Mouse (Mus musculus): ENCODE results near the gene Rtf2. TPM values are rescaled to one million over a fixed set of nuclear protein-coding genes. Genes with fewer than 3 reads are reported as not detected.
A peak's percentile ranks its signal among the peaks of the same experiment; 100 is the strongest.

Rtf2 gene
- polyA plus RNA-seq, 1 experiment from 2014 or later = 85.3 TPM

GRCm38 (mm10) chr2:172452031-172452430 is 11.7 kb downstream of the Rtf2 start:
- WGBS = 86% methylated on average over 4 of the region's 4 CpGs
- no peak for ATAC-seq (ENCODE audit: low FRiP score, low TSS enrichment)

GRCm38 (mm10) chr2:172452458-172452857 is 12.1 kb downstream of the Rtf2 start:
- Histone ChIP-seq H3K4me3 (ENCODE audit: low read length) (no peak overlapping the region), H3K4me1 (ENCODE audit: insufficient read depth, low read length) (no peaks in the 10 kb centered on the region), H3K27ac (ENCODE audit: low read length) (no peak overlapping the region), H3K9me3 (ENCODE audit: low read length) (no peaks in the 10 kb centered on the region), H3K9ac (replicated peaks; ENCODE audit: low read length) (no peak overlapping the region), H3K27me3 (ENCODE audit: insufficient read depth, low read length) (no peaks in the 10 kb centered on the region), H3K36me3 (ENCODE audit: insufficient read depth, low read length) (peaks cover 34% of the 10 kb centered on the region; the same call in 1 of the 2 replicates), H3K4me2 (replicated peaks; ENCODE audit: low read depth, low read length) (no peak overlapping the region)
- 92% methylated on average over 10 of the region's 10 CpGs for WGBS
- ATAC-seq (ENCODE audit: low FRiP score, low TSS enrichment) = no peak

More at GRCm38 (mm10) chr2:172452031-172452430, 11.7 kb downstream of the Rtf2 start:
- H3K4me3 ChIP-seq (ENCODE audit: low read length) = no peak overlapping the region
- no peak overlapping the region for H3K9ac ChIP-seq (replicated peaks; ENCODE audit: low read length)
- H3K9me3 ChIP-seq (ENCODE audit: low read length) = no peaks in the 10 kb centered on the region
- no peaks in the 10 kb centered on the region for H3K4me1 ChIP-seq (ENCODE audit: insufficient read depth, low read length)
- no peak overlapping the region for H3K27ac ChIP-seq (ENCODE audit: low read length)
- H3K27me3 ChIP-seq (ENCODE audit: insufficient read depth, low read length) = no peaks in the 10 kb centered on the region
- H3K4me2 ChIP-seq (replicated peaks; ENCODE audit: low read depth, low read length) = no peak overlapping the region
- peaks cover 36% of the 10 kb centered on the region for H3K36me3 ChIP-seq (ENCODE audit: insufficient read depth, low read length)

- Histone ChIP-seq H3K9me3 (ENCODE audit: low read length) (no peaks in the 10 kb centered on the region), H3K4me1 (ENCODE audit: insufficient read depth, low read length) (no peaks in the 10 kb centered on the region), H3K27ac (ENCODE audit: low read length) (no peak within 1 kb of the TSS), H3K4me3 (ENCODE audit: low read length) (no peak within 1 kb of the TSS), H3K9ac (replicated peaks; ENCODE audit: low read length) (no peak within 1 kb of the TSS), H3K27me3 (ENCODE audit: insufficient read depth, low read length) (no peaks in the 10 kb centered on the region), H3K4me2 (replicated peaks; ENCODE audit: low read depth, low read length) (no peak within 1 kb of the TSS), H3K36me3 (ENCODE audit: insufficient read depth, low read length) (peaks cover 16% of the 10 kb centered on the region)
- WGBS = 83% methylated on average over 11 of the region's 11 CpGs
- no peak for ATAC-seq (ENCODE audit: low FRiP score, low TSS enrichment)
These were observed 18.1 kb downstream of the Rtf2 start, which contains the start of gene Gcnt7 for GRCm38 (mm10) chr2:172458496-172458895. Gcnt7 (minus strand) TSS chr2:172458596.

- H3K4me1 ChIP-seq (ENCODE audit: insufficient read depth, low read length) = no peaks in the 10 kb centered on the region
- no peaks in the 10 kb centered on the region for H3K9me3 ChIP-seq (ENCODE audit: low read length)
- 84% methylated on average over 2 of the region's 2 CpGs for WGBS
- peaks cover 27% of the 10 kb centered on the region for H3K36me3 ChIP-seq (ENCODE audit: insufficient read depth, low read length)
- no peak overlapping the region for H3K27ac ChIP-seq (ENCODE audit: low read length)
- H3K4me3 ChIP-seq (ENCODE audit: low read length) = no peak overlapping the region
- no peak overlapping the region for H3K4me2 ChIP-seq (replicated peaks; ENCODE audit: low read depth, low read length)
- no peaks in the 10 kb centered on the region for H3K27me3 ChIP-seq (ENCODE audit: insufficient read depth, low read length)
- H3K9ac ChIP-seq (replicated peaks; ENCODE audit: low read length) = no peak overlapping the region
- no peak for ATAC-seq (ENCODE audit: low FRiP score, low TSS enrichment)
These were observed 20.3 kb downstream of the Rtf2 start for GRCm38 (mm10) chr2:172460647-172461046.

- Histone ChIP-seq H3K4me3 (ENCODE audit: low read length) (no peak overlapping the region), H3K4me2 (replicated peaks; ENCODE audit: low read depth, low read length) (no peak overlapping the region), H3K9ac (replicated peaks; ENCODE audit: low read length) (no peak overlapping the region), H3K27ac (ENCODE audit: low read length) (no peak overlapping the region), H3K4me1 (ENCODE audit: insufficient read depth, low read length) (no peaks in the 10 kb centered on the region), H3K9me3 (ENCODE audit: low read length) (no peaks in the 10 kb centered on the region), H3K27me3 (ENCODE audit: insufficient read depth, low read length) (no peaks in the 10 kb centered on the region), H3K36me3 (ENCODE audit: insufficient read depth, low read length) (peaks cover 40% of the 10 kb centered on the region)
- no peak for ATAC-seq (ENCODE audit: low FRiP score, low TSS enrichment)
- 93% methylated on average over 4 of the region's 4 CpGs for WGBS
These were observed 22.5 kb downstream of the Rtf2 start for GRCm38 (mm10) chr2:172462813-172463212.

- 88% methylated on average over 11 of the region's 11 CpGs for WGBS
- Histone ChIP-seq H3K9ac (replicated peaks; ENCODE audit: low read length) (no peak overlapping the region), H3K9me3 (ENCODE audit: low read length) (no peaks in the 10 kb centered on the region), H3K4me2 (replicated peaks; ENCODE audit: low read depth, low read length) (no peak overlapping the region), H3K4me3 (ENCODE audit: low read length) (no peak overlapping the region), H3K27me3 (ENCODE audit: insufficient read depth, low read length) (no peaks in the 10 kb centered on the region), H3K4me1 (ENCODE audit: insufficient read depth, low read length) (no peaks in the 10 kb centered on the region), H3K36me3 (ENCODE audit: insufficient read depth, low read length) (peaks cover 43% of the 10 kb centered on the region), H3K27ac (ENCODE audit: low read length) (no peak overlapping the region)
- ATAC-seq (ENCODE audit: low FRiP score, low TSS enrichment) = no peak
These were observed 26.2 kb downstream of the Rtf2 start for GRCm38 (mm10) chr2:172466427-172467132.

- no peak for ATAC-seq (ENCODE audit: low FRiP score, low TSS enrichment)
- peaks cover 43% of the 10 kb centered on the region for H3K36me3 ChIP-seq (ENCODE audit: insufficient read depth, low read length)
- 94% methylated on average over 5 of the region's 5 CpGs for whole genome bisulfite sequencing
These were observed 26.9 kb downstream of the Rtf2 start for GRCm38 (mm10) chr2:172467206-172467605.

GRCm38 (mm10) chr2:172468346-172468819 is 28.0 kb downstream of the Rtf2 start:
- Histone ChIP-seq H3K9me3 (ENCODE audit: low read length) (no peaks in the 10 kb centered on the region), H3K4me3 (ENCODE audit: low read length) (no peak overlapping the region), H3K36me3 (ENCODE audit: insufficient read depth, low read length) (peaks cover 36% of the 10 kb centered on the region), H3K4me1 (ENCODE audit: insufficient read depth, low read length) (0 out of 2 replicates have a peak, but pooled peaks cover 3% of the 10 kb centered on the region), H3K27ac (ENCODE audit: low read length) (no peak overlapping the region), H3K27me3 (ENCODE audit: insufficient read depth, low read length) (no peaks in the 10 kb centered on the region), H3K4me2 (replicated peaks; ENCODE audit: low read depth, low read length) (no peak overlapping the region), H3K9ac (replicated peaks; ENCODE audit: low read length) (no peak overlapping the region)
- ATAC-seq (ENCODE audit: low FRiP score, low TSS enrichment) = no peak
- WGBS = 89% methylated on average over 11 of the region's 11 CpGs

More at GRCm38 (mm10) chr2:172467206-172467605, 26.9 kb downstream of the Rtf2 start:
- H3K4me1 ChIP-seq (ENCODE audit: insufficient read depth, low read length) = no peaks in the 10 kb centered on the region
- H3K4me3 ChIP-seq (ENCODE audit: low read length) = no peak overlapping the region
- no peak overlapping the region for H3K27ac ChIP-seq (ENCODE audit: low read length)
- H3K4me2 ChIP-seq (replicated peaks; ENCODE audit: low read depth, low read length) = no peak overlapping the region
- no peaks in the 10 kb centered on the region for H3K27me3 ChIP-seq (ENCODE audit: insufficient read depth, low read length)
- H3K9ac ChIP-seq (replicated peaks; ENCODE audit: low read length) = no peak overlapping the region
- H3K9me3 ChIP-seq (ENCODE audit: low read length) = no peaks in the 10 kb centered on the region

GRCm38 (mm10) chr2:172472318-172472717 is 32.0 kb downstream of the Rtf2 start, which contains the start of gene Fam209:
Fam209 (plus strand) TSS chr2:172472520.
- Histone ChIP-seq H3K36me3 (ENCODE audit: insufficient read depth, low read length) (peaks cover 11% of the 10 kb centered on the region), H3K4me1 (ENCODE audit: insufficient read depth, low read length) (peaks cover 12% of the 10 kb centered on the region; the same call in 1 of the 2 replicates), H3K4me2 (replicated peaks; ENCODE audit: low read depth, low read length) (no peak within 1 kb of the TSS), H3K27ac (ENCODE audit: low read length) (0 out of 2 replicates have a peak within 1 kb of the TSS, but pooled peaks have one; percentile 11), H3K9ac (replicated peaks; ENCODE audit: low read length) (no peak within 1 kb of the TSS), H3K27me3 (ENCODE audit: insufficient read depth, low read length) (no peaks in the 10 kb centered on the region), H3K4me3 (ENCODE audit: low read length) (no peak within 1 kb of the TSS), H3K9me3 (ENCODE audit: low read length) (no peaks in the 10 kb centered on the region)
- 91% methylated on average over 11 of the region's 11 CpGs for WGBS
- no peak for ATAC-seq (ENCODE audit: low FRiP score, low TSS enrichment)

- WGBS = 31% methylated on average over 8 of the region's 8 CpGs
- Histone ChIP-seq H3K27ac (ENCODE audit: low read length) (0 out of 2 replicates have a peak overlapping the region, but pooled peaks have one; percentile 11), H3K27me3 (ENCODE audit: insufficient read depth, low read length) (no peaks in the 10 kb centered on the region), H3K4me1 (ENCODE audit: insufficient read depth, low read length) (peaks cover 15% of the 10 kb centered on the region; the same call in 1 of the 2 replicates), H3K4me2 (replicated peaks; ENCODE audit: low read depth, low read length) (no peak overlapping the region), H3K36me3 (ENCODE audit: insufficient read depth, low read length) (peaks cover 9% of the 10 kb centered on the region), H3K9me3 (ENCODE audit: low read length) (no peaks in the 10 kb centered on the region), H3K4me3 (ENCODE audit: low read length) (no peak overlapping the region), H3K9ac (replicated peaks; ENCODE audit: low read length) (no peak overlapping the region)
- ATAC-seq (ENCODE audit: low FRiP score, low TSS enrichment) = 0 out of 2 replicates have a peak, but pooled peaks have one; percentile 29
These were observed 33.2 kb downstream of the Rtf2 start for GRCm38 (mm10) chr2:172473591-172473990.
